Mouse (Mus musculus) bone marrow, adult 2 months (tissue): ENCODE data around the gene Gm7247.

Source experiments
- CTCF ChIP-seq: fragments of 200-500 bp; IDR thresholded peaks from 2 replicates; pipeline ENCODE4 v1.5.1; 2011; ENCODE audit warnings: low read length, control low read depth; ENCODE audit not compliant: control insufficient read depth, insufficient read depth
- POLR2A ChIP-seq: fragments of 200-500 bp; IDR thresholded peaks from 2 replicates; pipeline ENCODE4 v1.6.1; 2011; ENCODE audit warnings: low read depth, mild to moderate bottlenecking, control low read depth, low read length, borderline replicate concordance; ENCODE audit not compliant: control insufficient read depth

- TF ChIP-seq POLR2A = no peak
- no peak for TF ChIP-seq CTCF
Observed at GRCm38 (mm10) chr14:51358111-51358982, 3.2 kb upstream of the Gm7247 start.
